Mouse (Mus musculus) v-Abl transformed pro-B cells (cell line): ENCODE measurements at regions not wholly inside any gene's neighbourhood (a gene's known extent, or its start where the extent isn't known, plus 50 kb on each side); places are given as distances from the start of the nearest gene placed in this dataset.
"Not testable (repeated sequence)": the region's sequence is repeated elsewhere in the genome, so short reads cannot be mapped to it uniquely, and the experiment has no call there.

Experiments
- in situ Hi-C, 2 experiments: fragments of 400-800 bp; cut with MboI; formaldehyde crosslinking; loops; one replicate each; pipeline ENCODE4 v1.15.1; 2025; ENCODE audit not compliant: unreplicated experiment in 2 of 2

- in situ Hi-C loops, result loop anchor here in 1 of 2 experiments (10.0 kb wide), 1 partner anchor 298 kb away; no protein-coding TSS in a partner anchor
Observed at GRCm38 (mm10) chr2:94772801-94773200, 334.9 kb upstream of the Api5 start.

- in situ Hi-C loops, result loop anchor here in 1 of 2 experiments (10.0 kb wide), 1 partner anchor 297 kb away; no protein-coding TSS in a partner anchor
Observed at GRCm38 (mm10) chr2:94772268-94772667, 334.3 kb upstream of the Api5 start.

GRCm38 (mm10) chr2:94766524-94766923 lies 328.6 kb upstream of the Api5 start:
- in situ Hi-C loops, result no loop called here

- in situ Hi-C loops, result no loop called here
Observed at GRCm38 (mm10) chr2:94764852-94765435, 327.0 kb upstream of the Api5 start.

- in situ Hi-C loops, result no loop called here
Observed at GRCm38 (mm10) chr2:94764451-94764850, 326.5 kb upstream of the Api5 start.

- in situ Hi-C loops, result no loop called here
Observed at GRCm38 (mm10) chr2:94748161-94748711, 310.3 kb upstream of the Api5 start.

GRCm38 (mm10) chr2:94729791-94730190 lies 291.9 kb upstream of the Api5 start:
- in situ Hi-C loops, result no loop called here

- in situ Hi-C loops, result no loop called here
Observed at GRCm38 (mm10) chr2:94699383-94699782, 261.4 kb upstream of the Api5 start.

- in situ Hi-C loops, result no loop called here
Observed at GRCm38 (mm10) chr2:94695212-94695611, 257.3 kb upstream of the Api5 start.

GRCm38 (mm10) chr2:94690560-94690959 lies 252.6 kb upstream of the Api5 start:
- in situ Hi-C loops, result no loop called here

- in situ Hi-C loops, result not testable (repeated sequence)
Observed at GRCm38 (mm10) chr2:94685619-94686018, 247.7 kb upstream of the Api5 start.

GRCm38 (mm10) chr2:94680096-94680765 lies 242.3 kb upstream of the Api5 start:
- in situ Hi-C loops, result no loop called here

- in situ Hi-C loops, result no loop called here
Observed at GRCm38 (mm10) chr2:94665850-94666249, 227.9 kb upstream of the Api5 start.

GRCm38 (mm10) chr2:94658426-94658825 lies 220.5 kb upstream of the Api5 start:
- in situ Hi-C loops, result no loop called here
